ENCODE assay signal across 9 mouse cellular contexts in the genomic region with DNA sequence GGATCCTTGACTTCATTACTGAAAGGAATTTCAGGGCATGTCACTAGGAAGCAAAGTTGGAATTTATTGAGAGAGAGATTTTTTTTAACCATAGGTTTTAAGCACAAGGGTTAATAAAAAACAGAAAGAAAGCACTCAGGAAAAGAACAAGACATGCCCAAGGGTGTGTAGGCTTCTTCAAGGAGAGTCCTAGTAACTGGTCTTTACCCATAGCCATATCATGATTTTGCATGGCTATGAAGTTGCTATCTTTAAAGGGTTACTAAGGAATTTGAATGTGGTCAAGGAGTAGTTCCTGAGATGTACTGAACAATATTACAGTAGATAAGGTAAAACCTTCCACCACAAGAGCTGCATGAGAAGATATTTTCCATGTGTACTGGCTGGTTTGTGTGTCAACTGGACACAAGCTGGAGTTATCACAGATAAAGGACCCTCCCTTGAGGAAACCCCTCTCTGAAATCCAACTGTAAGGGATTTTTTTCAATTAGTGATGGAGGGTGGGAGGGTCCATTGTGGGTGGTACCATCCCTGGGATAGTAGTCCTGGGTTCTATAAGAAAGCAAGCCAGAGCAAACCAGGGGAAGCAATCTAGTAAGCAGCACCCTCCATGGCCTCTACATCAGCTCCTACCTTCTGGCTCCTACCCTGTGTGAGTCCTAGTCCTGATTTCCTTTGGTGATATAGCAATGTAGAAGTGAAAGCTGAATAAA.
DNase-seq lines count a peak whose midpoint lies in the region; ATAC-seq and TF ChIP-seq lines count a peak whose summit lies in the region.
"Had no signal": no experiment of that assay in that cellular context is flagged by ENCODE, and none has a peak within 500 bp of the region (broad histone marks: within the 10 kb centered on the region; RNA-seq: fewer than 3 reads in every experiment).

No protein-coding gene starts in this region.

- 0 out of 2 replicates have a peak, but pooled peaks cover 7% of the 10 kb centered on the region for H3K4me1 ChIP-seq in heart, embryonic 10.5 days
- no peaks in the 10 kb centered on the region for H3K4me1 ChIP-seq in ES-Bruce4 (ENCODE audit: control insufficient read depth, insufficient read depth, low read length)
- 0 out of 2 replicates have a peak, but pooled peaks cover 2% of the 10 kb centered on the region for H3K4me1 ChIP-seq in forebrain, postnatal 0 days (ENCODE audit: insufficient read depth)
- H3K4me1 ChIP-seq in liver, postnatal 0 days (ENCODE audit: insufficient read depth): no peaks in the 10 kb centered on the region
- H3K4me1 ChIP-seq: liver, embryonic 13.5 days had no signal

- peak overlapping the region; percentile 48 for H3K4me3 ChIP-seq in heart, embryonic 10.5 days
- H3K4me3 ChIP-seq in ES-Bruce4 (ENCODE audit: low read depth, low read length): no peak overlapping the region
- no peak overlapping the region for H3K4me3 ChIP-seq in forebrain, postnatal 0 days (ENCODE audit: low read depth, low read length)
- H3K4me3 ChIP-seq in liver, postnatal 0 days (ENCODE audit: low read depth, low read length): no peak overlapping the region
- H3K4me3 ChIP-seq: liver, embryonic 13.5 days had no signal

- TF ChIP-seq CTCF in ES-Bruce4 (IDR thresholded peaks at IDR 0.05; ENCODE audit: low read depth, low read length): no peak
- no peak for TF ChIP-seq CTCF in forebrain, postnatal 0 days (IDR thresholded peaks at IDR 0.05; ENCODE audit: low read depth)
- no peak for TF ChIP-seq CTCF in liver, postnatal 0 days (IDR thresholded peaks at IDR 0.05; ENCODE audit: low read depth)

- no peak for ATAC-seq in forebrain, postnatal 0 days
- ATAC-seq in liver, postnatal 0 days: no peak

- H3K4me2 ChIP-seq in forebrain, postnatal 0 days (ENCODE audit: low read depth): peak overlapping the region; percentile 23; the same call in 1 of the 2 replicates
- H3K4me2 ChIP-seq in liver, postnatal 0 days (ENCODE audit: low read depth, low read length): 0 out of 2 replicates have a peak overlapping the region, but pooled peaks have one; percentile 9
- H3K4me2 ChIP-seq: liver, embryonic 13.5 days had no signal

- no peak overlapping the region for H3K9ac ChIP-seq in ES-Bruce4 (ENCODE audit: low read depth, poor library complexity, severe bottlenecking)
- H3K9ac ChIP-seq in forebrain, postnatal 0 days: no peak overlapping the region
- H3K9ac ChIP-seq in liver, postnatal 0 days (replicated peaks): no peak overlapping the region
- H3K9ac ChIP-seq: liver, embryonic 13.5 days had no signal

- no peaks in the 10 kb centered on the region for H3K27me3 ChIP-seq in heart, embryonic 10.5 days (ENCODE audit: insufficient read depth, poor library complexity, severe bottlenecking)
- no peaks in the 10 kb centered on the region for H3K27me3 ChIP-seq in ES-Bruce4 (ENCODE audit: control insufficient read depth, insufficient read depth, low read length, poor library complexity, severe bottlenecking)
- H3K27me3 ChIP-seq in forebrain, postnatal 0 days (ENCODE audit: insufficient read depth, low read length): no peaks in the 10 kb centered on the region
- H3K27me3 ChIP-seq in liver, postnatal 0 days (ENCODE audit: insufficient read depth, low read length): no peaks in the 10 kb centered on the region
- H3K27me3 ChIP-seq: liver, embryonic 13.5 days had no signal

- no peak for TF ChIP-seq EP300 in ES-Bruce4 (IDR thresholded peaks at IDR 0.05; ENCODE audit: insufficient read depth, low read depth, low read length)
- no peak for TF ChIP-seq EP300 in liver, postnatal 0 days (IDR thresholded peaks at IDR 0.05; ENCODE audit: low read depth)

- DNase-seq in heart, embryonic 10.5 days (ENCODE audit: low spot score): no peak
- no peak for DNase-seq in heart, adult 9 months (ENCODE audit: low spot score in 2 of 2)
- no peak for DNase-seq in forebrain, postnatal 0 days
- no peak for DNase-seq in liver, postnatal 0 days
- no peak for DNase-seq in right cerebral cortex, postnatal 4 days
- DNase-seq in Muller cell, postnatal 12 days (ENCODE audit: inconsistent ontology term): no peak
- no peak for DNase-seq in right cerebral cortex, postnatal 14 days
- DNase-seq: liver, embryonic 13.5 days had no signal

- peak overlapping the region; percentile 83 for H3K27ac ChIP-seq in heart, embryonic 10.5 days
- H3K27ac ChIP-seq in ES-Bruce4 (ENCODE audit: insufficient read depth, low read length): peak overlapping the region; percentile 86
- no peak overlapping the region for H3K27ac ChIP-seq in forebrain, postnatal 0 days (ENCODE audit: low read depth, low read length)
- no peak overlapping the region for H3K27ac ChIP-seq in liver, postnatal 0 days (ENCODE audit: low read depth)
- H3K27ac ChIP-seq: liver, embryonic 13.5 days had no signal

- no peaks in the 10 kb centered on the region for H3K9me3 ChIP-seq in heart, embryonic 10.5 days
- peaks cover 9% of the 10 kb centered on the region for H3K9me3 ChIP-seq in ES-Bruce4 (replicated peaks; ENCODE audit: control insufficient read depth, insufficient read depth, low read length, poor library complexity, severe bottlenecking)
- no peaks in the 10 kb centered on the region for H3K9me3 ChIP-seq in forebrain, postnatal 0 days (ENCODE audit: low read length)
- no peaks in the 10 kb centered on the region for H3K9me3 ChIP-seq in liver, postnatal 0 days (ENCODE audit: low read length)
- H3K9me3 ChIP-seq: liver, embryonic 13.5 days had no signal

- no peak for TF ChIP-seq POLR2A in ES-Bruce4 (IDR thresholded peaks at IDR 0.05; ENCODE audit: insufficient read depth, low read length)

- no peaks in the 10 kb centered on the region for H3K36me3 ChIP-seq in heart, embryonic 10.5 days
- H3K36me3 ChIP-seq in ES-Bruce4 (ENCODE audit: control insufficient read depth, insufficient read depth, low read length, poor library complexity, severe bottlenecking): no peaks in the 10 kb centered on the region
- H3K36me3 ChIP-seq in forebrain, postnatal 0 days (ENCODE audit: insufficient read depth): no peaks in the 10 kb centered on the region
- H3K36me3 ChIP-seq in liver, postnatal 0 days (replicated peaks; ENCODE audit: insufficient read depth, low read length): no peaks in the 10 kb centered on the region
- H3K36me3 ChIP-seq: liver, embryonic 13.5 days had no signal

Comparison
In these comparisons a context has a peak if more than half of its experiments do, and no peak if none do; other contexts are left out.
1. H3K27ac ChIP-seq: peak in heart, embryonic 10.5 days (single experiment) and ES-Bruce4 (single experiment); none in forebrain, postnatal 0 days (single experiment) and liver, postnatal 0 days (single experiment).